Mouse (Mus musculus): ENCODE results near the gene Ccdc24. TPM values are rescaled to one million over a fixed set of nuclear protein-coding genes. Genes with fewer than 3 reads are reported as not detected.

Gene Ccdc24
- total and polyA plus RNA-seq, 2 experiments, result 0.51 TPM; not detected in 1

- Histone ChIP-seq H3K36me3 (ENCODE audit: control insufficient read depth, insufficient read depth, low read length) (no peaks in the 10 kb centered on the region), H3K27ac (replicated peaks; ENCODE audit: insufficient read depth, low read depth, low read length) (no peak overlapping the region), H3K27me3 (ENCODE audit: control insufficient read depth, insufficient read depth, low read length) (no peaks in the 10 kb centered on the region), H3K79me2 (ENCODE audit: control insufficient read depth, insufficient read depth, low read length) (no peaks in the 10 kb centered on the region), H3K9ac (ENCODE audit: low read depth, low read length) (no peak overlapping the region), H3K4me3 (ENCODE audit: insufficient read depth, low read depth, low read length) (no peak overlapping the region), H3K4me1 (ENCODE audit: control insufficient read depth, insufficient read depth, low read length) (no peaks in the 10 kb centered on the region)
- no peak for DNase-seq (ENCODE audit: extremely low read depth, low read depth, low spot score)
- no peak for TF ChIP-seq CTCF (IDR thresholded peaks at IDR 0.05; ENCODE audit: low read depth, low read length)
- no peak for TF ChIP-seq POLR2A (IDR thresholded peaks at IDR 0.05; ENCODE audit: extremely low read depth, insufficient read depth, low read length)
- WGBS, result 80% methylated on average over 10 of the region's 10 CpGs
Measured at GRCm38 (mm10) chr4:117878301-117878700, 5.9 kb upstream of the Ccdc24 start.

DNA sequence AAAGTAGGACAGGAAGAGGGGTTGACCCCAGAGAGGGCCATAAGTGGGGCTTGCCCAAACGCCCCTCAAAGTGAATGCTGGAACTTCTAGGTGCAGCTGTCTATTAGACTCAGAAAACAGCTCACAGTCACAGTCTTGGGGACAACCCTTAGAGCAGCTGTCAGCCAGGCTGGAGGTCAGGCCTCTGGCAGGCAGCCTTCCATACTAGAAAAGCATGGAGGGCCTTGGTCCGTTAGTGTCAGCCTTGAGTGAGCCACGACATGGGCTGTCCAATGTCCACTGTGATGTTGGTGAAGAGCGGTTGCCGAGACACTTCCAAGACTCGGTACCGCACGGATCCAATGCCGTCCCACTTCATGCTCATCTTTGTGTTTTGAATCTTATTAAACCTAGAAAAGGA is 1.3 kb upstream of the Ccdc24 start:
- Histone ChIP-seq H3K27ac (replicated peaks; ENCODE audit: insufficient read depth, low read depth, low read length) (no peak overlapping the region), H3K27me3 (ENCODE audit: control insufficient read depth, insufficient read depth, low read length) (no peaks in the 10 kb centered on the region), H3K79me2 (ENCODE audit: control insufficient read depth, insufficient read depth, low read length) (no peaks in the 10 kb centered on the region), H3K4me1 (ENCODE audit: control insufficient read depth, insufficient read depth, low read length) (no peaks in the 10 kb centered on the region), H3K4me3 (ENCODE audit: insufficient read depth, low read depth, low read length) (no peak overlapping the region), H3K9ac (ENCODE audit: low read depth, low read length) (no peak overlapping the region), H3K36me3 (ENCODE audit: control insufficient read depth, insufficient read depth, low read length) (no peaks in the 10 kb centered on the region)
- TF ChIP-seq POLR2A (IDR thresholded peaks at IDR 0.05; ENCODE audit: extremely low read depth, insufficient read depth, low read length) (no peak), CTCF (IDR thresholded peaks at IDR 0.05; ENCODE audit: low read depth, low read length) (no peak)
- 94% methylated on average over 9 of the region's 9 CpGs for WGBS
- DNase-seq (ENCODE audit: extremely low read depth, low read depth, low spot score), result no peak

DNA sequence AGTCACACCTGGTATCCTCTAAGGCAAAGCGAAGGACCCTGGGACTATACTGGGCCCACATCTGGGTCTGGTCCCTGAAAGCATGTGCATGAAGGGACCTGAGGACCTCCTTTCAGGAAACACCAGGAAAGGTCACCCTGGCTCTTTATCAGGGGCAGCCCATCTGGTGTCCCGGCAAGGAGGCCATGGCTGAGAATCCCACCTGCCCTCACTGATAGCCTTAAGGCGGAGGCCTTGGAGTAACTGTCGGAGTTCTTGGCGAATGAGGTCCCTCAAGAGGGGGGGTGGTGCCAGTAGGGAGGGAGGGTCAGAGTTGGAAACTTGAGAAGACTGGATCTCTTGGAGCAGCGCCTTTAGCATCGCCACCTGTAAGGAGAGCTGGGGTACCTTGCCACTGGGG is 570 bp downstream of the Ccdc24 start:
- Histone ChIP-seq H3K4me3 (ENCODE audit: insufficient read depth, low read depth, low read length) (no peak overlapping the region), H3K79me2 (ENCODE audit: control insufficient read depth, insufficient read depth, low read length) (no peaks in the 10 kb centered on the region), H3K9ac (ENCODE audit: low read depth, low read length) (no peak overlapping the region), H3K4me1 (ENCODE audit: control insufficient read depth, insufficient read depth, low read length) (no peaks in the 10 kb centered on the region), H3K27me3 (ENCODE audit: control insufficient read depth, insufficient read depth, low read length) (no peaks in the 10 kb centered on the region), H3K27ac (replicated peaks; ENCODE audit: insufficient read depth, low read depth, low read length) (no peak overlapping the region), H3K36me3 (ENCODE audit: control insufficient read depth, insufficient read depth, low read length) (no peaks in the 10 kb centered on the region)
- WGBS, result 84% methylated on average over 7 of the region's 7 CpGs
- TF ChIP-seq CTCF (IDR thresholded peaks at IDR 0.05; ENCODE audit: low read depth, low read length) (no peak), POLR2A (IDR thresholded peaks at IDR 0.05; ENCODE audit: extremely low read depth, insufficient read depth, low read length) (no peak)
- no peak for DNase-seq (ENCODE audit: extremely low read depth, low read depth, low spot score)

DNA sequence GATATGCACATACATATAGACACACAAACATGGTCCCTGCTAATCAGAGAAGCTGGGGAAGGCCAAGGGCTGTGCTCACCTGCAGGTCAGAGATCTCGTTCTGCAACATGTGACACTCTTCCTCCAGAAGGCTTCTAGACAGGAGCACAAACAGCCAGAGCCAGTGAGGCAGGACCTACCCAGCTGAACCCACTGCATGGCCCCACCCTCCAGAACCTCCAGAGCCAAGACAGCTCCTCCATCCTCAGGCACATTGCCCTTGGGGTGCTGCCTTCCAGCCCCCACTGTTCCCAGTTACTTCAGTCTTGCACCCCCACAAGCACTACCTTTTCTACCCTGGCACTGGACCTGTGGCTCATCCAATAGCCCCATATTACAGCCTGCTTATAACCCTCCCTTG is 1.9 kb downstream of the Ccdc24 start:
- Histone ChIP-seq H3K4me3 (ENCODE audit: insufficient read depth, low read depth, low read length) (no peak overlapping the region), H3K79me2 (ENCODE audit: control insufficient read depth, insufficient read depth, low read length) (no peaks in the 10 kb centered on the region), H3K27me3 (ENCODE audit: control insufficient read depth, insufficient read depth, low read length) (no peaks in the 10 kb centered on the region), H3K4me1 (ENCODE audit: control insufficient read depth, insufficient read depth, low read length) (no peaks in the 10 kb centered on the region), H3K9ac (ENCODE audit: low read depth, low read length) (no peak overlapping the region), H3K36me3 (ENCODE audit: control insufficient read depth, insufficient read depth, low read length) (no peaks in the 10 kb centered on the region), H3K27ac (replicated peaks; ENCODE audit: insufficient read depth, low read depth, low read length) (no peak overlapping the region)
- WGBS, result 56% methylated on average over 1 of the region's 1 CpGs
- TF ChIP-seq POLR2A (IDR thresholded peaks at IDR 0.05; ENCODE audit: extremely low read depth, insufficient read depth, low read length), result no peak
- no peak for TF ChIP-seq CTCF (IDR thresholded peaks at IDR 0.05; ENCODE audit: low read depth, low read length)
- no peak for DNase-seq (ENCODE audit: extremely low read depth, low read depth, low spot score)

- Histone ChIP-seq H3K4me3 (ENCODE audit: insufficient read depth, low read depth, low read length) (no peak overlapping the region), H3K36me3 (ENCODE audit: control insufficient read depth, insufficient read depth, low read length) (no peaks in the 10 kb centered on the region), H3K79me2 (ENCODE audit: control insufficient read depth, insufficient read depth, low read length) (no peaks in the 10 kb centered on the region), H3K27me3 (ENCODE audit: control insufficient read depth, insufficient read depth, low read length) (no peaks in the 10 kb centered on the region), H3K4me1 (ENCODE audit: control insufficient read depth, insufficient read depth, low read length) (no peaks in the 10 kb centered on the region), H3K27ac (replicated peaks; ENCODE audit: insufficient read depth, low read depth, low read length) (no peak overlapping the region), H3K9ac (ENCODE audit: low read depth, low read length) (no peak overlapping the region)
- 81% methylated on average over 9 of the region's 9 CpGs for WGBS
- no peak for DNase-seq (ENCODE audit: extremely low read depth, low read depth, low spot score)
- no peak for TF ChIP-seq POLR2A (IDR thresholded peaks at IDR 0.05; ENCODE audit: extremely low read depth, insufficient read depth, low read length)
- no peak for TF ChIP-seq CTCF (IDR thresholded peaks at IDR 0.05; ENCODE audit: low read depth, low read length)
Measured at GRCm38 (mm10) chr4:117869317-117869716, 3.0 kb downstream of the Ccdc24 start.

- no peak for DNase-seq (ENCODE audit: extremely low read depth, low read depth, low spot score)
- H3K4me1 ChIP-seq (ENCODE audit: control insufficient read depth, insufficient read depth, low read length), result no peaks in the 10 kb centered on the region
- no peak overlapping the region for H3K4me3 ChIP-seq (ENCODE audit: insufficient read depth, low read depth, low read length)
- H3K9ac ChIP-seq (ENCODE audit: low read depth, low read length), result no peak overlapping the region
- WGBS, result 43% methylated on average over 24 of the region's 24 CpGs
- H3K27me3 ChIP-seq (ENCODE audit: control insufficient read depth, insufficient read depth, low read length), result no peaks in the 10 kb centered on the region
- no peaks in the 10 kb centered on the region for H3K36me3 ChIP-seq (ENCODE audit: control insufficient read depth, insufficient read depth, low read length)
- no peak overlapping the region for H3K27ac ChIP-seq (replicated peaks; ENCODE audit: insufficient read depth, low read depth, low read length)
- H3K79me2 ChIP-seq (ENCODE audit: control insufficient read depth, insufficient read depth, low read length), result no peaks in the 10 kb centered on the region
- TF ChIP-seq POLR2A (IDR thresholded peaks at IDR 0.05; ENCODE audit: extremely low read depth, insufficient read depth, low read length) (no peak), CTCF (IDR thresholded peaks at IDR 0.05; ENCODE audit: low read depth, low read length) (peak; percentile 68)
Measured at GRCm38 (mm10) chr4:117867823-117868222, 4.5 kb downstream of the Ccdc24 start.
